ENCODE assay signal across 22 mouse cellular contexts in the genomic region with DNA sequence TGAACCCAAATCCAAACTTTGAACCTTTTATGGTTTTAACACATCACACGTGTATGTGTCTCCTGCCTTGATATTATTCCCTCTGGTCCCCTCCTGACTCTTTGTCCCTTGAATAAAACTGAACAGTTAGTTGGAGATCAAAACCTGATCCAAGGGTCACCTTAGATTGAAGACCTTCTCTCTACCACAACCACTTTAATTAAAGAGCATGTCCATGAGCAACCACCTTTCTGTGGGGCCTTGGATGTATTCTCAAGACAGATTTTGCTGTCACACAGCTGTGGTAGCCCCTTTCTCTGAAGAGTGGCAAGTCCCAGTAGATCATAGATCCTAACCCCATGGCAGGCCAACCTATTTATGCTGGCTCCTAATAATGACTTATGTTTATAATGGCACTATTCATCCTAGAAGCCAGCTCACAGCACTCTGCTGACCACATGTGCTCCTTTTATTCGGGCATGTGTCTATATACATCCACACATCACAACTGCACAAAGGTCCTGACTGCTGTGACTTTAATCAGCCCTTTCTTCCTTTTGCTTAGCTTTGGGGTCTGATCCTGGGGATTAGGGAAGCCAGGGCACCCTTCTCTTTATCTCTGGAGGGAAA.
A peak's percentile ranks its signal among the peaks of the same experiment; 100 is the strongest.
DNase-seq lines count a peak whose midpoint lies in the region; ATAC-seq and TF ChIP-seq lines count a peak whose summit lies in the region.
"Had no signal": no experiment of that assay in that cellular context is flagged by ENCODE, and none has a peak within 500 bp of the region (broad histone marks: within the 10 kb centered on the region; RNA-seq: fewer than 3 reads in every experiment).

No protein-coding gene starts in this region.

- H3K27ac ChIP-seq in forebrain, embryonic 14.5 days (ENCODE audit: low read depth, low read length) = no peak overlapping the region
- H3K27ac ChIP-seq in forebrain, embryonic 10.5 days = no peak overlapping the region
- H3K27ac ChIP-seq in midbrain, embryonic 13.5 days = no peak overlapping the region
- no peak overlapping the region for H3K27ac ChIP-seq in layer of hippocampus, adult 2 months
- H3K27ac ChIP-seq: embryonic facial prominence, embryonic 15.5 days; gastrocnemius, adult 2 months; heart, embryonic 10.5 days; hindbrain, embryonic 12.5 days had no signal

- no peaks in the 10 kb centered on the region for H3K9me3 ChIP-seq in forebrain, embryonic 14.5 days (replicated peaks; ENCODE audit: control insufficient read depth, low read length)
- H3K9me3 ChIP-seq in forebrain, embryonic 10.5 days = no peaks in the 10 kb centered on the region
- H3K9me3 ChIP-seq in midbrain, embryonic 13.5 days = no peaks in the 10 kb centered on the region
- H3K9me3 ChIP-seq: embryonic facial prominence, embryonic 15.5 days; heart, embryonic 10.5 days; hindbrain, embryonic 12.5 days had no signal

- no peak overlapping the region for H3K4me2 ChIP-seq in forebrain, embryonic 14.5 days (ENCODE audit: low read length)
- no peak overlapping the region for H3K4me2 ChIP-seq in midbrain, embryonic 13.5 days (replicated peaks)
- H3K4me2 ChIP-seq: embryonic facial prominence, embryonic 15.5 days; hindbrain, embryonic 12.5 days had no signal

- no peak overlapping the region for H3K4me3 ChIP-seq in forebrain, embryonic 14.5 days (ENCODE audit: low read depth, low read length)
- H3K4me3 ChIP-seq in forebrain, embryonic 10.5 days = no peak overlapping the region
- H3K4me3 ChIP-seq in midbrain, embryonic 13.5 days (replicated peaks) = no peak overlapping the region
- H3K4me3 ChIP-seq in layer of hippocampus, adult 2 months = no peak overlapping the region
- H3K4me3 ChIP-seq: embryonic facial prominence, embryonic 15.5 days; erythroblast, embryonic 14.5 days; gastrocnemius, adult 2 months; heart, embryonic 10.5 days; hindbrain, embryonic 12.5 days had no signal

- no peak for TF ChIP-seq CTCF in brain, embryonic 14.5 days (IDR thresholded peaks at IDR 0.05; ENCODE audit: borderline replicate concordance, extremely low read depth, insufficient read depth, insufficient read length)
- no peak for TF ChIP-seq CTCF in layer of hippocampus, adult 2 months (conservative IDR thresholded peaks at IDR 0.05)

- no peaks in the 10 kb centered on the region for H3K36me3 ChIP-seq in forebrain, embryonic 14.5 days (ENCODE audit: control insufficient read depth, insufficient read depth, low read length)
- no peaks in the 10 kb centered on the region for H3K36me3 ChIP-seq in forebrain, embryonic 10.5 days (replicated peaks)
- no peaks in the 10 kb centered on the region for H3K36me3 ChIP-seq in midbrain, embryonic 13.5 days
- H3K36me3 ChIP-seq: embryonic facial prominence, embryonic 15.5 days; heart, embryonic 10.5 days; hindbrain, embryonic 12.5 days had no signal

- H3K9ac ChIP-seq in forebrain, embryonic 14.5 days (ENCODE audit: low read length) = no peak overlapping the region
- no peak overlapping the region for H3K9ac ChIP-seq in midbrain, embryonic 13.5 days (replicated peaks)
- H3K9ac ChIP-seq: embryonic facial prominence, embryonic 15.5 days; hindbrain, embryonic 12.5 days had no signal

- peak; percentile 63 for ATAC-seq in forebrain, embryonic 14.5 days
- ATAC-seq in midbrain, embryonic 13.5 days = peak; percentile 48; the same call in 1 of the 2 replicates
- ATAC-seq: hindbrain, embryonic 16.5 days; inflammation-experienced regulatory T-cells, adult 6 months had no signal

- H3K27me3 ChIP-seq in forebrain, embryonic 14.5 days (replicated peaks; ENCODE audit: control insufficient read depth, insufficient read depth, low read length) = no peaks in the 10 kb centered on the region
- H3K27me3 ChIP-seq in forebrain, embryonic 10.5 days (ENCODE audit: poor library complexity, severe bottlenecking) = no peaks in the 10 kb centered on the region; the same call in 1 of the 2 replicates
- 0 out of 2 replicates have a peak, but pooled peaks cover 2% of the 10 kb centered on the region for H3K27me3 ChIP-seq in midbrain, embryonic 13.5 days
- H3K27me3 ChIP-seq: embryonic facial prominence, embryonic 15.5 days; hindbrain, embryonic 12.5 days had no signal

- peak; percentile 55 for DNase-seq in forebrain, embryonic 14.5 days (ENCODE audit: low spot score)
- no peak for DNase-seq in forebrain, embryonic 10.5 days (ENCODE audit: extremely low spot score, low spot score)
- peak; percentile 78 for DNase-seq in brain, embryonic 14.5 days (ENCODE audit: low read depth)
- DNase-seq in embryo, embryonic 10.5 days (ENCODE audit: low spot score) = peak; percentile 19
- DNase-seq in layer of hippocampus, adult 2 months (ENCODE audit: low spot score in 2 of 2) = no peak
- DNase-seq in urinary bladder, postnatal 36 days (ENCODE audit: low spot score in 2 of 2) = no peak
- DNase-seq in retina, embryonic 14.5 days (ENCODE audit: low spot score) = no peak
- DNase-seq: adrenal gland, adult 2 months; adrenal gland, postnatal 25 days; cerebellum, adult 2 months; cerebellum, postnatal 14 days; gastrocnemius, adult 2 months; gastrocnemius, postnatal 25 days; heart, postnatal 10 days; heart, postnatal 4 days had no signal

- TF ChIP-seq POLR2A in brain, embryonic 14.5 days (IDR thresholded peaks at IDR 0.05; ENCODE audit: borderline replicate concordance, extremely low read depth, insufficient read depth, insufficient read length, poor library complexity, severe bottlenecking) = no peak

- 7% methylated on average over 2 of the region's 2 CpGs for WGBS in forebrain, embryonic 14.5 days
- 33% methylated on average over 2 of the region's 2 CpGs for WGBS in forebrain, embryonic 10.5 days
- WGBS in midbrain, embryonic 13.5 days = 13% methylated on average over 2 of the region's 2 CpGs

- peaks cover 5% of the 10 kb centered on the region; the same call in 1 of the 2 replicates for H3K4me1 ChIP-seq in forebrain, embryonic 14.5 days (ENCODE audit: control insufficient read depth, insufficient read depth, low read length)
- peaks cover 39% of the 10 kb centered on the region for H3K4me1 ChIP-seq in forebrain, embryonic 10.5 days
- peaks cover 22% of the 10 kb centered on the region for H3K4me1 ChIP-seq in midbrain, embryonic 13.5 days (replicated peaks)
- H3K4me1 ChIP-seq: embryonic facial prominence, embryonic 15.5 days; heart, embryonic 10.5 days had no signal

Comparison
In these comparisons a context has a peak if more than half of its experiments do, and no peak if none do; other contexts are left out.
1. DNase-seq: peak in forebrain, embryonic 14.5 days (single experiment), brain, embryonic 14.5 days (single experiment) and embryo, embryonic 10.5 days (single experiment); none in forebrain, embryonic 10.5 days (single experiment), layer of hippocampus, adult 2 months (0 of 2), urinary bladder, postnatal 36 days (0 of 2) and retina, embryonic 14.5 days (single experiment).